Mouse (Mus musculus) adrenal gland, postnatal 25 days (tissue): Measurements from ENCODE around the gene Arhgdia. TPM values are rescaled to one million over a fixed set of nuclear protein-coding genes. Genes with fewer than 3 reads are reported as not detected.
"Not testable (repeated sequence)": the region's sequence is repeated elsewhere in the genome, so short reads cannot be mapped to it uniquely, and the experiment has no call there.

Experiments
- DNase-seq: peaks from one replicate; pipeline ENCODE4 v3.0.0; 2021; ENCODE audit warnings: mixed read lengths
- total RNA-seq: library from RNA; stranded (reverse); gene quantifications from 2 replicates; pipeline ENCODE4 v1.2.3, GENCODE M21; 2021

The Arhgdia gene
- total RNA-seq, 1 experiment from 2014 or later = 333 TPM

DNA sequence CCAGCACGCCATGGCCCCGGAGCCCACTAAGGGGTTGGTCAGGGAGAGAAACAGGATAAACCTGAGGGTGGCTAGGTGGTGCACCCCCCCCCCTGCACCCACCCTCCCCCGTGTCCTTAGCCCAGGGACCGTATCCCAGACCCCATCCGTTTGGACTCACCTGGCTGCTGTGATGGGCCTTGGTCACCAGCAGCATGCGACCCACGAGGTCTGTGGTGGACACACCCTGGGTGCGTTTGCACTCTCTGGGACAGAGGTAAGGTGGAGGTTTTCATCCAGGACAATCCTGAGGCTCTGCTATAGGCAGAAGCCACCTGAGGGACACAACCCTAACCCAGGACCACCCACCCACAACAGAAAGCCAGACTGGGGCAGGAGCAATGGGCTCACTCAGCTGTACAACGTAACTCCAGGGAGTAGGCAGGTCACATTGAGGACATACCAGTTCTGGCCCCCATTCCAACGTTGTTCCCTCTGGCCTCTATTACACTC lies 32.1 kb upstream of the Arhgdia start:
- no peak for DNase-seq

- DNase-seq = peak; percentile 77
Measured at GRCm38 (mm10) chr11:120612763-120613162, 31.3 kb upstream of the Arhgdia start.

- no peak for DNase-seq
Measured at GRCm38 (mm10) chr11:120610477-120611046, 29.1 kb upstream of the Arhgdia start.

GRCm38 (mm10) chr11:120609250-120609649 lies 27.8 kb upstream of the Arhgdia start:
- peak; percentile 61 for DNase-seq

DNA sequence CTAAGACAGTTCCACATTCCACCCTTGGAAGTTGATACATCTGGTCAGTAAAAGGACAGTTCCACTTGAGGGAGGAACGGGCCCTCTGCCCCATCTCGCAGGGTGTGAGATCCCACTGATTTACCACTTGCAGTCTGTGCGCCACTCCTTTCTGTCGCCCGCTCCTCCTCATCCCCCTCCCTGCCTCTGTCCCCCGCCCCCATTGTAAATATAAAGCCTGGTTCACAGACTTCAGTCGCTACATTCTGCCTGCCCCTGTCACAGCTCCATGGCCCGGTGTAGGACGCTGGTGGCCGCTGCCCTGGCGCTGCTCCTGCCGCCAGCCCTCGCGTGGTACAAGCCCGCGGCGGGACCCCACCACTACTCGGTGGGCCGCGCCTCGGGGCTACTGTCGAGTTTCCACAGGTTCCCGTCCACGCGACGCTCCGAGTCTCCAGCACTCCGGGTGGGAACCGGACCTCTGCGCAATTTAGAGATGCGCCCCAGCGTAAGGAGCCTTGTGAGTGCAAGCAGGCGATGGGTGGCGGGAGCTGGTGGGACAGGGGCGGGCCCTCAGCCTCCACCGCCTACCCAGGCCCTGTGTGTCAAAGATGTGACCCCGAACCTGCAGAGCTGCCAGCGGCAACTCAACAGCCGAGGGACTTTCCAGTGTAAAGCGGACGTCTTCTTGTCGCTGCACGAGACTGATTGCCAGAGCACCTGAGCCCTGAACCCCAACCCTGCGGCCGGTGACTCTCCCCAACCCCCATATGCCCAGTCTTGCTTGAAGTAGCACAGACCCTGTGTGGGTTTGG lies 27.0 kb upstream of the Arhgdia start, which contains the start of gene Npb:
TSS of gene Npb (plus strand) at position 237 of the 794 bp plus-strand sequence.
- DNase-seq = no peak

- no peak for DNase-seq
Measured at GRCm38 (mm10) chr11:120606764-120607163, 25.3 kb upstream of the Arhgdia start.

- no peak for DNase-seq
Measured at GRCm38 (mm10) chr11:120605667-120606066, 24.2 kb upstream of the Arhgdia start.

GRCm38 (mm10) chr11:120603545-120603944 lies 22.1 kb upstream of the Arhgdia start:
- DNase-seq = no peak

DNA sequence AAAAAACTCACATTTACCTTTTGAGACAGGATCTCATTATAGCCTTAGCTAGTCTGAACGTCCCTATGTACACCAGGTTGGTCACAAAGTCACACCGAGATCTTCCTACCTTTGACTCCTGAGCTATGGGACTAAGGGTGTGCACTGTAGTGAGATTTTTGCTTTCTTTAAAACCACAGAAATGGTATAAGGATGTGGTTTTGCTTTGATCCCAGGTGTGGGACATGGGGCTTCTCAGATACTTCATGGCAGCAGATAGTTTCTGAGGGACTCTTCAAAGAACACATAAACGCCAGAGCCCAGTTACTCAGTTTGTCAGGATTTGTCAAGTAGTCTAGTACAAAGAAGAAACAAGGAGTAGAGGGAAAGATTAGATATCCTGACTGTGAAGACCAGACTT lies 19.3 kb upstream of the Arhgdia start:
- no peak for DNase-seq

GRCm38 (mm10) chr11:120598990-120599549 lies 17.6 kb upstream of the Arhgdia start:
- DNase-seq = no peak

- DNase-seq = peak; percentile 96
Measured at GRCm38 (mm10) chr11:120598283-120598989, 17.0 kb upstream of the Arhgdia start, which contains the start of the genes Alyref and Anapc11. Alyref (minus strand) TSS chr11:120598365. Anapc11 (plus strand) TSS chr11:120598421.

- DNase-seq = peak; percentile 31
Measured at GRCm38 (mm10) chr11:120597240-120598235, 16.1 kb upstream of the Arhgdia start.

DNA sequence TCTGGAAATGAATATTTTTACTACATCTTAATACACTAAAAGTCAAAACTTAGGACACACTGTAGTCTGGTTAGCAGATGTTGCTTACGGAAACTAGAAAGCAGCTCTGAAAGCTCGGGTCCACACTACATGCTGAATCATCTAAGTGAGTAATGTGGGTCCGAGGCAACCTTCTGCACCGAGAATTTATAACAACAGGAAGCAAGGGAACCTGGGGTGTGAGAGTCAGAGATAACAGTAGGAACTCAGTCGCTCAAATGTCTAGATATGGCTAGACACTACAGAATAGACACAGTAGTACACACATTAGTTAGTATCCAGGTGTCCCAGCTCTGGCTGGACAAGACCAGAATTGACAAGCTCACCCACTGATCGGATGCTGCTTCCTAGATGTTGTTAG lies 7.1 kb upstream of the Arhgdia start:
- no peak for DNase-seq

DNA sequence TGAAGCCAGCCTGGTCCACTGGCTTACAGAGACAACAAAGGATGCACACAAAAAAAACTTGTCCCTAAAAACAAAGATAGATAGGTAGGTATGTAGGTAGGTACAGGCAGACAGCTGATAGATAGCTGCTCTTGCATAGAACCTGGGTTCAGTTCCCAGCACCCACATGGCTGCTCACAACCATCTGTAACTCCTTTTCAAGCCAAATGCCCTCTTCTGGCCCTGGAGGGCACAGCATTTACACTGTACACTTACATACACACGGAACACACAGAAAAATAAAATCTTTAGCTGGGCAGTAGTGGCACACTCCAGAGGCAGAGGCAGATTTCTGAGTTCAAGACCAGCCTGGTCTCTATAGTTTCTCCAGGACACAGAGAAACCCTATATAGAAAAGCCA lies 2.5 kb upstream of the Arhgdia start:
- no peak for DNase-seq

GRCm38 (mm10) chr11:120582982-120583293 lies 1.5 kb upstream of the Arhgdia start:
- not testable (repeated sequence) for DNase-seq

DNA sequence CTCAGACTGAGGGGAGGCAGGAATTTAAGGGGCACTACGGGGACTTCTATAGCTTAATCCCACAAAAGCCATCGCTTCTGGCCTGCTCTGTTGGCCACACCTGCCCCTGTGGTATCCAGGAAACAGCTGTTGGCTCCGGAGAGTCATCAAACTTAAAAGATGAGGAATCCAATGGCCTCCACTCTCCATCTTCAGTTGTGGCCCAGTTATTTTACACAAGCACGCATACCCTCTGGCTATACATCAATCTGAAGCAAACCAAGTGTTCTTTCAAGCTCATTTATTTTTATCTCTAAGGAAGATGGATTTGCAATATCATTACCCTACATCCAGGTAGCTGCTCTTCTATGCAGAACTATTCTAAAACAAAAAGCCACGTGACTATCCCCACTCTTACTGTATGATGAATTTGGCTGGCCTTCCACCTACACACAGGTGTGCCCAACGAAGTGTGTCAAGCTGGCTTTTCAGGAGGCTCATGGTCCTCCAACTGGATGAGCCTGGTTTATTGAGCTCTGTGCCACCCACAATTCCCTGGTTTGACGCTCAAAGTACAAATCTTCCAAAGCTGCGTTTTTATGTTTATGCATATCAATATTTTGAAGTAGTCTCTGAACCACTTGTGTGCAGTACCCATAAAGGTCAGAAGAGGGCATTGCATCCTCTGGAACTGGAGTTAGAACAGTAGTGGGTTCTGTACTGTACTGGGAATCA lies 1.0 kb upstream of the Arhgdia start:
- no peak for DNase-seq

DNA sequence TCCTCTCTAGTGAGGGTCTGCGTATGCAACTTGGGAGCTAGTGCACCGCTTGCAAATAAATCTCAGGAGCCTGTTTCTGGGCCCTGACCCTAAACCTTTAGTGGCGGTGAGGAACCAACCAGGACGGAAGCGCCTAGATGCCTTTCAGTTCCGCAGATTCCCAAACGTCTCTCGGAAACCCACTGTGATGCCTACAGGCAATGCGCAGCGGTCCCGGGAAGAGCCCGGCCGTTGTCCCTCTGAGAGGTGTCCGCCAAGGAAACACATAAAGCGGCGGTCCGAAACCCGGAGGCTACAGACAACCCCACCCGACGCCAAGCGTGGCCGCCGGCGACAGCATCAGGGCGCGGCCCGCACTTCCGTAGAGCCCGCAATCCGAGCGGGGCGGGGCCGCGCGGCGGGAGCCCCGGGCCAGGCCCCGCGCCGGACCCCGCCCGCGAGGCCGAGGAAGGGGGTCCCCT lies 523 bp downstream of the Arhgdia start:
- peak; percentile 48 for DNase-seq

GRCm38 (mm10) chr11:120580190-120580589 lies 1.2 kb downstream of the Arhgdia start:
- no peak for DNase-seq

GRCm38 (mm10) chr11:120579316-120580107 lies 1.9 kb downstream of the Arhgdia start:
- peak; percentile 64 for DNase-seq
